Mouse (Mus musculus) forebrain, postnatal 0 days (tissue): ENCODE measurements around the gene Cntn3. TPM values are rescaled to one million over a fixed set of nuclear protein-coding genes. Genes with fewer than 3 reads are reported as not detected.
A peak's percentile ranks its signal among the peaks of the same experiment; 100 is the strongest.
"Not testable (repeated sequence)": the region's sequence is repeated elsewhere in the genome, so short reads cannot be mapped to it uniquely, and the experiment has no call there.

Source experiments
- ATAC-seq: fragments of 200-750 bp; cut with Nextera tagmentation; 2 replicates; pipeline ENCODE4 v1.8.0; 2017; ENCODE audit warnings: mild to moderate bottlenecking, moderate library complexity
- DNase-seq: peaks from one replicate; pipeline ENCODE4 v3.0.0-alpha.2; 2015
- H3K27ac ChIP-seq: fragments of 300-500 bp; sonication (generic); 2 replicates; pipeline ENCODE4 v1.5.1; 2014; ENCODE audit warnings: low read depth, mild to moderate bottlenecking, antibody characterized with exemption, low read length, moderate library complexity, mixed read lengths
- H3K27me3 ChIP-seq: fragments of 300-500 bp; sonication (generic); 2 replicates; pipeline ENCODE4 v1.6.1; 2014; ENCODE audit warnings: mild to moderate bottlenecking, low read length, mixed read lengths; ENCODE audit not compliant: insufficient read depth
- H3K36me3 ChIP-seq: fragments of 300-500 bp; sonication (generic); 2 replicates; pipeline ENCODE4 v1.6.1; 2014; ENCODE audit warnings: mild to moderate bottlenecking, moderate library complexity; ENCODE audit not compliant: insufficient read depth
- H3K4me1 ChIP-seq: fragments of 300-500 bp; sonication (generic); 2 replicates; pipeline ENCODE4 v1.6.1; 2014; ENCODE audit warnings: antibody characterized with exemption; ENCODE audit not compliant: insufficient read depth
- H3K4me2 ChIP-seq: fragments of 300-500 bp; sonication (generic); 2 replicates; pipeline ENCODE4 v1.6.1; 2014; ENCODE audit warnings: low read depth, mild to moderate bottlenecking, moderate library complexity
- H3K4me3 ChIP-seq: fragments of 300-500 bp; sonication (generic); 2 replicates; pipeline ENCODE4 v1.5.1; 2014; ENCODE audit warnings: low read depth, low read length, mixed read lengths
- H3K9ac ChIP-seq: fragments of 300-500 bp; sonication (generic); 2 replicates; pipeline ENCODE4 v1.6.1; 2014; ENCODE audit warnings: mild to moderate bottlenecking
- H3K9me3 ChIP-seq: fragments of 300-500 bp; sonication (generic); 2 replicates; pipeline ENCODE4 v1.6.1; 2016; ENCODE audit warnings: low read length
- CTCF ChIP-seq: sonication (generic); IDR thresholded peaks from 2 replicates; pipeline ENCODE4 v1.5.1; 2016; ENCODE audit warnings: antibody characterized with exemption, control low read depth, low read depth
- WGBS: fragments of 180-500 bp; shearing (Covaris S2); extraction: QIAGEN DNeasy Blood & Tissue Kit; methylation state at CpG from one replicate; pipeline ENCODE4 v1.1.7; 2014; 5-methylcytosine and 5-hydroxymethylcytosine counted together
- polyA plus RNA-seq: library from polyadenylated mRNA; unstranded; fragments of >200 nt; fragmentation: Nextera tagmentation; extraction: Ambion mirVana; gene quantifications from 2 replicates; pipeline ENCODE4 v1.2.1, GENCODE M21; 2015
- total RNA-seq: library from RNA; depleted of rRNA; stranded (reverse); fragments of >200 nt; gene quantifications from 2 replicates; pipeline ENCODE4 v1.2.3, GENCODE M21; 2014; rRNA removed

Cntn3 gene
- 10.3 and 10.7 TPM in 2 replicates for total RNA-seq
- 1.5 and 2.6 TPM in 2 replicates for polyA plus RNA-seq

DNA sequence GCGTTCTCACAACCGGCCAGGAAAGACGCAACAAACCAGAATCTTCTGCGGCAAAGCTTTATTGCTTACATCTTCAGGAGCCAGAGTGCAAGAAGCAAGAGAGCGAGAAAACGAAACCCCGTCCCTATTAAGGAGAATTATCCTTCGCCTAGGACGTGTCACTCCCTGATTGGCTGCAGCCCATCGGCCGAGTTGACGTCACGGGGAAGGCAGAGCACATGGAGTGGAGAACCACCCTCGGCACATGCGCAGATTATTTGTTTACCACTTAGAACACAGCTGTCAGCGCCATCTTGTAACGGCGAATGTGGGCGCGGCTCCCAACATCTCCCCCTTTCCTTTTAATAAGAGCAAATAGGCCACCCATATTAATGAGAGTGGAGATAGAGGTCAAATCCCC is at the start of gene Cntn3:
Gene Cntn3, minus strand, starts transcription at position 101 of the 400 bp plus-strand sequence.
- H3K36me3 ChIP-seq, H3K4me1 ChIP-seq, H3K4me3 ChIP-seq, H3K9ac ChIP-seq, H3K4me2 ChIP-seq, H3K9me3 ChIP-seq, H3K27ac ChIP-seq, H3K27me3 ChIP-seq, DNase-seq, ATAC-seq: not testable (repeated sequence)
- WGBS, result 100% methylated on average over 4 of the region's 20 CpGs

DNA sequence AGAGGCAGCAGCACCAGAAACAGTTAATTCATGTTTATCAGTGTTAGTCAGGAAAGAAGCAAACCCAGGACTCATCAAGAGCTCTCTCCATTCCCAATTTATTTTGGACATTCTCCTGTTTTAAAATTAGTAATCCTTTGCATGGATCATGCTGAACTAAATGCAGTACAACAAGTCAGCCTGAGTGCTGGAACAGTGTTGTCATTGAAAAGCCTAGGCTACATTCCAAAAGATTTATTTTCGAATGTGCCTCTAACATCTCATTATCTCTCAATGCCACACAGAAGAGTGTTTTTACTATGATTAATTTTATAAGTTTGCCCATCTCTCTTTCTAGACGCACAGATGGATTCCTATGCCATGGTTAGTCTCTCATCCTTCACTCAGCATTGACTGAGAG is 27.9 kb upstream of the Cntn3 start:
- H3K4me2 ChIP-seq, result no peak overlapping the region
- no peak overlapping the region for H3K27ac ChIP-seq
- H3K36me3 ChIP-seq, result no peaks in the 10 kb centered on the region
- H3K9me3 ChIP-seq, result no peaks in the 10 kb centered on the region
- DNase-seq (peak; percentile 34), ATAC-seq (peak; percentile 43)
- no peak overlapping the region for H3K4me3 ChIP-seq
- no peak overlapping the region for H3K9ac ChIP-seq
- H3K4me1 ChIP-seq, result no peaks in the 10 kb centered on the region
- WGBS, result 50% methylated on average over 2 of the region's 2 CpGs
- no peak for TF ChIP-seq CTCF
- H3K27me3 ChIP-seq, result no peaks in the 10 kb centered on the region

DNA sequence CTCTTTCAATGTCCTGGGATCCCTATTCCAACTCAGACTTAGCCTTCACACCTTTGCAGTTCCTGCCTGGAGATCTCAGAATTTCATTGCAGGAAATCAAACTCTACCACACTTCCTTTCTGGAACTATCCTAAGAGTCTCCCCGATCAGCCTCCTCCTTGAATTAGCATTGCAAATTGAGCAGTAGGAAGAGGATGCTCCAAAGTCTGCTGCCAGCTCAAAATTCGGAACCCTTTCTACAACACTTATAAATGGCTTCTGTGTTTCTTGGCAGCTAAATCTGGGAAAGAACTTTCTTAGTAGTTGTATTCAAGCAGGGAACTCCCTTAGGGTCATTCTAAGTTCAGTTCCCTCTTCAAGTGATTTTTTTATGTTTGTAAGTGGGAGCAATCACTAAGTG is 24.9 kb upstream of the Cntn3 start:
- ATAC-seq, result peak; percentile 29; the same call in 1 of the 2 replicates
- Histone ChIP-seq H3K27me3 (no peaks in the 10 kb centered on the region), H3K9ac (no peak overlapping the region), H3K36me3 (no peaks in the 10 kb centered on the region), H3K4me1 (no peaks in the 10 kb centered on the region), H3K4me3 (no peak overlapping the region), H3K4me2 (no peak overlapping the region), H3K9me3 (no peaks in the 10 kb centered on the region), H3K27ac (no peak overlapping the region)
- TF ChIP-seq CTCF, result no peak
- WGBS, result 46% methylated on average over 2 of the region's 2 CpGs
- peak; percentile 38 for DNase-seq

DNA sequence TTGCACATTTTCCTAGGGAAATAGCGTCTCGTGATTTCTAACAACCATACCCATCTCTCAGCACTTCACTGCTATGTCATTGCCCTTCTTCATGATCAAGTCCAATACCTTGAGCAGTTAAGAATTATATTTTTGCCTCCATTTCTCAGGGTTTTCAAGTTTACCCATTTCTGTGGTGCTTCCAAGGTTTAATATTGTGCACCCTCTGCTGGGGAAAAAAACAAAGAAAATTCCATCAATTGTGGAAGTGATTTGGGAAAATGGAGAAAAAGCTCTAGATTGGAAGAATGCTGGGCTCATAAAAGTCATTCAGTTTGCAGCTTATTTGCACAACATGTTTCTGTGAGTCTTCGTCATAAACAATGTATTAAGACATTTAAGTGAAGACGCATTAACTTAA is 17.2 kb upstream of the Cntn3 start:
- Histone ChIP-seq H3K27ac (no peak overlapping the region), H3K4me3 (no peak overlapping the region), H3K27me3 (no peaks in the 10 kb centered on the region), H3K9me3 (no peaks in the 10 kb centered on the region), H3K4me2 (no peak overlapping the region), H3K36me3 (no peaks in the 10 kb centered on the region), H3K4me1 (no peaks in the 10 kb centered on the region), H3K9ac (no peak overlapping the region)
- DNase-seq (no peak), ATAC-seq (no peak)
- WGBS, result 92% methylated on average over 4 of the region's 4 CpGs
- peak; percentile 36; the same call in 1 of the 2 replicates for TF ChIP-seq CTCF

DNA sequence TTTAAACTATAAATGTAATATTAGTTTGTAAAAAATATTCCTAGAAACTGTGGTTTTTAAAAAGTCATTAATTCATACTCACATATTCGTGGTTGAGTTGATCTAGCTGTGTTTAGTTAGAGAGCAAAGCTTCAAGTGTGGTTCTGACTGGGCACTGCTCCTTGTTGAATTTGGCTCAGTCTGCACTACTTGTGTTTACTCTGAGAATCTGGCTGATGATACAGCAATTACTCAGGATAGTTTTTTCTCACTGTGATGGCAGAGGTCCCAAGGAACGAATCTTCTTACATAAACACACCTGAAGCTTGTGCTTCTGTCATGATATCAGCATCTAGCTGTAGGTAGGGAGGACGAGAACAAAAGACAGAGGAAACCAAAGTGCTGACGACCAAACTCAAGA is 16.4 kb upstream of the Cntn3 start:
- DNase-seq, result no peak
- H3K9ac ChIP-seq, result no peak overlapping the region
- no peak overlapping the region for H3K4me2 ChIP-seq
- H3K36me3 ChIP-seq, result no peaks in the 10 kb centered on the region
- no peaks in the 10 kb centered on the region for H3K9me3 ChIP-seq
- H3K4me3 ChIP-seq, result no peak overlapping the region
- H3K4me1 ChIP-seq, result no peaks in the 10 kb centered on the region
- ATAC-seq, result no peak
- no peaks in the 10 kb centered on the region for H3K27me3 ChIP-seq
- 63% methylated on average over 4 of the region's 4 CpGs for WGBS
- no peak overlapping the region for H3K27ac ChIP-seq
- no peak for TF ChIP-seq CTCF

DNA sequence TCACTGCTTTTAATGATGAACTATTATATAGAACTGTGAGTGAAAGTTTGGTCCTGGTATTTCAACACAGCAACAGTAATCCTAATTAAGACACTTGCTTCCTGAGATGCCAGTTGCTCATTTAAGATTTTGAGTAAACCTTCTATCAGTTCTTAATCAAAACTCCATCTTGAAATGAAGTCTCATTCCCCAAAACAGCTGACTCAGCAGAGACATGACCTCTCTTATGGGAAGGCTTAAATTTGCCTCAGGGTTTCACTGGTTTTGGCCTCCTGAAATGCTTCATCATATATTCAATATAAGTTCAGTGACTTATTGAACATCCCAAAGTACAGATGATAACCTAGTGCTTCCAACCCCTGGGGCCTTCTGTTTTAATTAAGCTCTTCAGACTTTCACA is 13.2 kb upstream of the Cntn3 start:
- H3K36me3 ChIP-seq, result no peaks in the 10 kb centered on the region
- no peak overlapping the region for H3K4me3 ChIP-seq
- H3K4me2 ChIP-seq, result no peak overlapping the region
- no peak overlapping the region for H3K9ac ChIP-seq
- no peak for ATAC-seq
- no peaks in the 10 kb centered on the region for H3K27me3 ChIP-seq
- H3K9me3 ChIP-seq, result no peaks in the 10 kb centered on the region
- H3K27ac ChIP-seq, result no peak overlapping the region
- no peak for TF ChIP-seq CTCF
- no peaks in the 10 kb centered on the region for H3K4me1 ChIP-seq
- no peak for DNase-seq

DNA sequence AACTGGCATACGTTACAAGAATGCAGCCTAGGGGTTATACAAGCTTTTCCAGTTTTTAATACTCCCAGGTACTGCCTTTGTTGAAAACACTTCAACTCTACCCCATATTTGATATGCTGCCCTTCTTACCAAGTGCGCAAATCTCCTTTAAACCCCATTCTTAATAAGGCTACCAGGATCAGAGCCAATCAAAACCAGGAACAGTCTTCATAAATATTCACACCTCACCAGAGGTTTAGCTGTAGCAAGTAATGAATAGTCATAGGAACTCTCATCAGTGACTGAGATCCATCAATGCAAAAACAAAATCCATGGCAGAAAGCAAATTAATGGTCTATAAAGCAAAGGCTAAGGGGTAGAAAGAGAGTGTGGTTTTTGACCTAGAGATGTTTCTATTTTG is 10.7 kb upstream of the Cntn3 start:
- no peak for DNase-seq
- Histone ChIP-seq H3K27ac (no peak overlapping the region), H3K36me3 (no peaks in the 10 kb centered on the region), H3K9ac (no peak overlapping the region), H3K4me3 (no peak overlapping the region), H3K9me3 (no peaks in the 10 kb centered on the region), H3K27me3 (no peaks in the 10 kb centered on the region), H3K4me1 (no peaks in the 10 kb centered on the region), H3K4me2 (no peak overlapping the region)
- TF ChIP-seq CTCF, result no peak
- no peak for ATAC-seq
- WGBS, result 60% methylated on average over 2 of the region's 2 CpGs

DNA sequence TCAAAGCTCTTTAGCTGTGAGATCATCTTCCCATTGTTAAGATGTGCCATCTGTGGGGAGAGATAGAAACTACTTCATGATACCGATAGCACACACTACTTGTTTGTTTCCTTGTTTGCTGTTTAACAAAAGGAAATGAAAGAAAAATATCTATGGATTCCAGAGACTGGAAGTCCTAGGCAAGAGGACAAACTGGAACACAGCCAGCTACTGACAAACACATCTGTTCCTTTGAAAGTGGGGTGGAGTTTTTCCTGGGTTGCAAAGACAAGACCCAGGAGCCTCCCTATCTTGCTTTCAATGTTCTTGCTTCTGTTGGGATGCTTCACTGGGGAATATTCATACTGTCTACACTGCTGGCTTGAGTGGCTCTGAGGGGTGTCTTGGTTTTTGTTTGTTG is 5.4 kb downstream of the Cntn3 start:
- no peaks in the 10 kb centered on the region for H3K4me1 ChIP-seq
- TF ChIP-seq CTCF, result no peak
- no peak overlapping the region for H3K4me2 ChIP-seq
- no peak for DNase-seq
- no peak for ATAC-seq
- no peak overlapping the region for H3K27ac ChIP-seq
- no peaks in the 10 kb centered on the region for H3K36me3 ChIP-seq
- no peaks in the 10 kb centered on the region for H3K27me3 ChIP-seq
- WGBS, result 45% methylated on average over 1 of the region's 1 CpGs
- H3K9ac ChIP-seq, result no peak overlapping the region
- no peaks in the 10 kb centered on the region for H3K9me3 ChIP-seq
- no peak overlapping the region for H3K4me3 ChIP-seq
